Mouse (Mus musculus): Measurements from ENCODE around the gene BC004004.
A peak's percentile ranks its signal among the peaks of the same experiment; 100 is the strongest.
"Not testable (repeated sequence)": the region's sequence is repeated elsewhere in the genome, so short reads cannot be mapped to it uniquely, and the experiment has no call there.

Gene BC004004

GRCm38 (mm10) chr17:29326531-29327529, 58.2 kb downstream of the BC004004 start:
- DNase-seq, result no peak

GRCm38 (mm10) chr17:29327691-29328090, 59.1 kb downstream of the BC004004 start:
- DNase-seq, result no peak

GRCm38 (mm10) chr17:29330221-29330620, 61.6 kb downstream of the BC004004 start:
- DNase-seq, result no peak

GRCm38 (mm10) chr17:29330671-29331410, 62.3 kb downstream of the BC004004 start:
- DNase-seq, result no peak

- no peak for DNase-seq
Observed at GRCm38 (mm10) chr17:29332186-29332685, 63.6 kb downstream of the BC004004 start.

GRCm38 (mm10) chr17:29336266-29336990, 67.8 kb downstream of the BC004004 start:
- DNase-seq, result peak; percentile 78

- no peak for DNase-seq
Observed at GRCm38 (mm10) chr17:29337979-29338823, 69.6 kb downstream of the BC004004 start.

GRCm38 (mm10) chr17:29339170-29339768, 70.7 kb downstream of the BC004004 start:
- no peak for DNase-seq

GRCm38 (mm10) chr17:29340406-29341261, 72.0 kb downstream of the BC004004 start:
- DNase-seq, result peak; percentile 49

GRCm38 (mm10) chr17:29341591-29342003, 73.0 kb downstream of the BC004004 start:
- DNase-seq, result peak; percentile 78

- DNase-seq, result peak; percentile 66
Observed at GRCm38 (mm10) chr17:29342010-29342910, 73.7 kb downstream of the BC004004 start.

GRCm38 (mm10) chr17:29343241-29343640, 74.7 kb downstream of the BC004004 start:
- peak; percentile 51 for DNase-seq

GRCm38 (mm10) chr17:29345272-29345671, 76.7 kb downstream of the BC004004 start:
- no peak for DNase-seq

GRCm38 (mm10) chr17:29346496-29347125, 78.0 kb downstream of the BC004004 start:
- peak; percentile 48 for DNase-seq

- peak; percentile 20 for DNase-seq
Observed at GRCm38 (mm10) chr17:29347126-29347644, 78.6 kb downstream of the BC004004 start.

GRCm38 (mm10) chr17:29347645-29348256, 79.2 kb downstream of the BC004004 start, which contains the start of gene Mtch1:
Gene Mtch1 (minus strand): TSS chr17:29347934.
- peak; percentile 99 for DNase-seq

- DNase-seq, result peak; percentile 47
Observed at GRCm38 (mm10) chr17:29348996-29349395, 80.4 kb downstream of the BC004004 start.

- not testable (repeated sequence) for DNase-seq
Observed at GRCm38 (mm10) chr17:29351056-29351455, 82.5 kb downstream of the BC004004 start.

All from lung, postnatal 36 days (tissue).